Mouse (Mus musculus) stomach, embryonic 16.5 days (tissue): ENCODE measurements around the gene Zbtb4. TPM values are rescaled to one million over a fixed set of nuclear protein-coding genes. Genes with fewer than 3 reads are reported as not detected.
A peak's percentile ranks its signal among the peaks of the same experiment; 100 is the strongest.

Experiments
- ATAC-seq: fragments of 200-750 bp; cut with Nextera tagmentation; 2 replicates; pipeline ENCODE4 v1.8.0; 2017; ENCODE audit warnings: moderate number of reproducible peaks, moderate TSS enrichment; ENCODE audit not compliant: insufficient read depth, low FRiP score
- H3K27ac ChIP-seq: fragments of 300-500 bp; sonication (generic); 2 replicates; pipeline ENCODE4 v1.5.1; 2014; ENCODE audit warnings: low read length
- H3K27me3 ChIP-seq: fragments of 300-500 bp; sonication (generic); 2 replicates; pipeline ENCODE4 v1.6.1; 2014; ENCODE audit warnings: low read length, control low read depth, mixed read lengths; ENCODE audit not compliant: control insufficient read depth, insufficient read depth
- H3K36me3 ChIP-seq: fragments of 300-500 bp; sonication (generic); 2 replicates; pipeline ENCODE4 v1.6.1; 2014; ENCODE audit warnings: low read length; ENCODE audit not compliant: control insufficient read depth, insufficient read depth
- H3K4me1 ChIP-seq: fragments of 300-500 bp; sonication (generic); 2 replicates; pipeline ENCODE4 v1.6.1; 2014; ENCODE audit warnings: low read length, control low read depth, mixed read lengths; ENCODE audit not compliant: control insufficient read depth, insufficient read depth
- H3K4me2 ChIP-seq: fragments of 300-500 bp; sonication (generic); 2 replicates; pipeline ENCODE4 v1.6.1; 2014; ENCODE audit warnings: low read depth, low read length, mixed read lengths
- H3K4me3 ChIP-seq: fragments of 300-500 bp; sonication (generic); replicated peaks from 2 replicates; pipeline ENCODE4 v1.5.1; 2014; ENCODE audit warnings: mild to moderate bottlenecking, low read length
- H3K9ac ChIP-seq: fragments of 300-500 bp; sonication (generic); 2 replicates; pipeline ENCODE4 v1.6.1; 2014; ENCODE audit warnings: low read length
- H3K9me3 ChIP-seq: fragments of 300-500 bp; sonication (generic); replicated peaks from 2 replicates; pipeline ENCODE4 v1.6.1; 2016; ENCODE audit warnings: low read length, control low read depth; ENCODE audit not compliant: control insufficient read depth
- WGBS: fragments of 180-500 bp; shearing (Covaris S2); extraction: QIAGEN DNeasy Blood & Tissue Kit; methylation state at CpG from one replicate; pipeline ENCODE4 v1.1.7; 2014; 5-methylcytosine and 5-hydroxymethylcytosine counted together
- polyA plus RNA-seq: library from polyadenylated mRNA; unstranded; fragments of >200 nt; fragmentation: Nextera tagmentation; extraction: Ambion mirVana; gene quantifications from 2 replicates; pipeline ENCODE4 v1.2.1, GENCODE M21; 2015

Gene Zbtb4
- polyA plus RNA-seq, 1 experiment from 2014 or later: 3.4 TPM

- under 1% methylated on average over 32 of the region's 33 CpGs for WGBS
- peak; percentile 43; the same call in 1 of the 2 replicates for ATAC-seq
- Histone ChIP-seq H3K27ac (peak overlapping the region; percentile 38; the same call in 1 of the 2 replicates), H3K4me3 (peak overlapping the region; percentile 72), H3K9me3 (no peaks in the 10 kb centered on the region), H3K27me3 (peaks cover 12% of the 10 kb centered on the region), H3K36me3 (no peaks in the 10 kb centered on the region), H3K9ac (peak overlapping the region; percentile 83), H3K4me1 (peaks cover 58% of the 10 kb centered on the region), H3K4me2 (peak overlapping the region; percentile 99)
Measured at GRCm38 (mm10) chr11:69802648-69803105, 37.0 kb downstream of the Zbtb4 start.

GRCm38 (mm10) chr11:69803328-69803727 is 37.6 kb downstream of the Zbtb4 start:
- H3K27ac ChIP-seq: peak overlapping the region; percentile 69; the same call in 1 of the 2 replicates
- H3K4me3 ChIP-seq: peak overlapping the region; percentile 72
- 3% methylated on average over 12 of the region's 12 CpGs for WGBS
- no peak; the same call in 1 of the 2 replicates for ATAC-seq
- no peaks in the 10 kb centered on the region for H3K9me3 ChIP-seq
- H3K36me3 ChIP-seq: no peaks in the 10 kb centered on the region
- H3K4me2 ChIP-seq: peak overlapping the region; percentile 99
- peaks cover 58% of the 10 kb centered on the region for H3K4me1 ChIP-seq
- peaks cover 12% of the 10 kb centered on the region for H3K27me3 ChIP-seq
- peak overlapping the region; percentile 83 for H3K9ac ChIP-seq

GRCm38 (mm10) chr11:69803786-69804651 is 38.3 kb downstream of the Zbtb4 start:
- Histone ChIP-seq H3K36me3 (no peaks in the 10 kb centered on the region), H3K27me3 (peaks cover 12% of the 10 kb centered on the region), H3K4me2 (peak overlapping the region; percentile 99), H3K4me3 (peak overlapping the region; percentile 72), H3K9me3 (no peaks in the 10 kb centered on the region), H3K27ac (peak overlapping the region; percentile 69), H3K4me1 (peaks cover 58% of the 10 kb centered on the region), H3K9ac (peak overlapping the region; percentile 83)
- WGBS: 2% methylated on average over 60 of the region's 60 CpGs
- peak; percentile 69 for ATAC-seq

GRCm38 (mm10) chr11:69804652-69804940 is 38.9 kb downstream of the Zbtb4 start:
- Histone ChIP-seq H3K27me3 (peaks cover 12% of the 10 kb centered on the region), H3K4me1 (peaks cover 52% of the 10 kb centered on the region), H3K9ac (peak overlapping the region; percentile 83), H3K36me3 (no peaks in the 10 kb centered on the region), H3K4me2 (peak overlapping the region; percentile 99), H3K4me3 (peak overlapping the region; percentile 72), H3K27ac (peak overlapping the region; percentile 69), H3K9me3 (no peaks in the 10 kb centered on the region)
- no peak for ATAC-seq
- WGBS: 12% methylated on average over 12 of the region's 12 CpGs

GRCm38 (mm10) chr11:69804972-69805909 is 39.5 kb downstream of the Zbtb4 start, which contains the start of gene Tmem102:
TSS of gene Tmem102 (minus strand) at chr11:69805624.
- 10% methylated on average over 29 of the region's 29 CpGs for WGBS
- Histone ChIP-seq H3K4me1 (peaks cover 46% of the 10 kb centered on the region), H3K27ac (peak within 1 kb of the TSS; percentile 69), H3K4me2 (peak within 1 kb of the TSS; percentile 99), H3K9me3 (no peaks in the 10 kb centered on the region), H3K9ac (peak within 1 kb of the TSS; percentile 83), H3K27me3 (peaks cover 12% of the 10 kb centered on the region), H3K4me3 (peak within 1 kb of the TSS; percentile 72), H3K36me3 (no peaks in the 10 kb centered on the region)
- ATAC-seq: peak; percentile 41

- Histone ChIP-seq H3K4me2 (no peak overlapping the region), H3K9ac (no peak overlapping the region), H3K36me3 (no peaks in the 10 kb centered on the region), H3K27ac (no peak overlapping the region), H3K27me3 (peaks cover 12% of the 10 kb centered on the region), H3K9me3 (no peaks in the 10 kb centered on the region), H3K4me1 (peaks cover 35% of the 10 kb centered on the region), H3K4me3 (no peak overlapping the region)
- WGBS: 85% methylated on average over 4 of the region's 4 CpGs
- no peak for ATAC-seq
Measured at GRCm38 (mm10) chr11:69806378-69806777, 40.7 kb downstream of the Zbtb4 start.

- no peak overlapping the region for H3K27ac ChIP-seq
- H3K9ac ChIP-seq: no peak overlapping the region
- no peak overlapping the region for H3K4me3 ChIP-seq
- H3K4me2 ChIP-seq: no peak overlapping the region
- no peak for ATAC-seq
- H3K27me3 ChIP-seq: peaks cover 3% of the 10 kb centered on the region
- WGBS: 62% methylated on average over 2 of the region's 2 CpGs
- no peaks in the 10 kb centered on the region for H3K9me3 ChIP-seq
- peaks cover 23% of the 10 kb centered on the region for H3K4me1 ChIP-seq
- no peaks in the 10 kb centered on the region for H3K36me3 ChIP-seq
Measured at GRCm38 (mm10) chr11:69807641-69808040, 41.9 kb downstream of the Zbtb4 start.

GRCm38 (mm10) chr11:69810280-69810679 is 44.6 kb downstream of the Zbtb4 start:
- ATAC-seq: no peak
- Histone ChIP-seq H3K4me1 (no peaks in the 10 kb centered on the region), H3K9ac (no peak overlapping the region), H3K4me3 (no peak overlapping the region), H3K4me2 (no peak overlapping the region), H3K27me3 (no peaks in the 10 kb centered on the region), H3K36me3 (no peaks in the 10 kb centered on the region), H3K27ac (no peak overlapping the region), H3K9me3 (no peaks in the 10 kb centered on the region)
